Mouse (Mus musculus): ENCODE results near the gene Tenm3.

The Tenm3 gene

GRCm38 (mm10) chr8:48437523-48438207, 406.1 kb downstream of the Tenm3 start:
- DNase-seq, result no peak

GRCm38 (mm10) chr8:48425101-48425500, 418.6 kb downstream of the Tenm3 start:
- DNase-seq, result no peak

- DNase-seq, result no peak
Observed at GRCm38 (mm10) chr8:48417714-48418113, 426.0 kb downstream of the Tenm3 start.

- no peak for DNase-seq
Observed at GRCm38 (mm10) chr8:48410916-48411315, 432.8 kb downstream of the Tenm3 start.

DNA sequence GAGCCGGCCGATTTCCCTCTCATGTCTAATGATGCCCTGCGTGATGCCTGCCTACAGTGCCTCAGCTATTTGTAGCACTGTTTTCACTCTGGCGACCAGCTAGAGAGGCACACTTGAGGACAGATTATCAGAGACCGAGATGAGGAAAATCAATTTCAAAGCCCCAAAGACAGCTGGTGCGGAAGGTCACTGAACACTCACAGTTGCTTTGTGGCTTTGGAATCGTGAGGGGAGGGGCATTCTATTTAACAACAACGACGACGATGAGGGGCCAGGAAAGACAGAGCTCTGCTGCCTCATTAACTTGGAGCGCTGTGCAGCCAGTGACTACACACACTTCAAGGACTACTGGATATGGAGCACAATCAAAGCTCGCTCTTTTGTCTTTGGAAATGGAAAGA, 443.2 kb downstream of the Tenm3 start:
- no peak for DNase-seq

GRCm38 (mm10) chr8:48385833-48386232, 457.9 kb downstream of the Tenm3 start:
- DNase-seq, result no peak

DNA sequence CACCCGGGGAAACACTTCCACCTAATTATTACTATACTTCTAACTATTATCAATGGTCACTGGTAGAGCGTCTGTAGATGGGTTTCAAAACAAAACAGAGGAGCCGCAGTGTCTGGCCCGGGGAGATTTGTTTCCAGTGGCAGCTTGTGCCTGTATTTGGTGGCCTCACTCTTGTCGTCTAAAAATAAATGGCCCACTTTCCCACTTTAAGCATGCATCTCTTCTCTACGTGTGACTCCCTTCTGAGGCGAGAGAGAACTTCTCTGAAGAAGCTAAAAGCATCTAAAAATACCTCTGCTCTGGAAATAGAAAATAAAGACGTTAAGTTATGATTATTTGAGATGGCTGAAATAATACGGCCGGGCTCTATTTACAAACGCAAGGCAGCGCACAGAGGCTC, 463.7 kb downstream of the Tenm3 start:
- no peak for DNase-seq

DNA sequence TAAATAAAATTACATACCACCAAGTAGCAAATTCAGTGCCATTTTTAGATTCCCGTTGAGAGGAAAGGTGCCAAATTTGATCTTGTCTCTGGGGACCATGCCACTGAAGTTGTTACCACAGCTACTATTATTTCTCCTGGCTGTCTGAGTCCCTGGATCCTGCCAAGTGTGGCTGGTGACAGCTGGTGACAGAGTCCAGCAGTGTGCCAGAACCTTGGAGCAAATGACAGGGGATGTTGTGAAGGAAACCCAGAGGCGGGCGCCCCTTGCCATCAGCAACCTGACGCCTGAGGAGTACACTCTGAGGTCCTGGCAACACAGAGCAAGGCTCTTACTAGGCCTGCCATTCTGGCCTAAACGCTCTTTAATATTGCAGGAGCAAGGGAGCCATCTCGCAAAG, 467.0 kb downstream of the Tenm3 start:
- no peak for DNase-seq

GRCm38 (mm10) chr8:48375183-48375582, 468.6 kb downstream of the Tenm3 start:
- no peak for DNase-seq

DNA sequence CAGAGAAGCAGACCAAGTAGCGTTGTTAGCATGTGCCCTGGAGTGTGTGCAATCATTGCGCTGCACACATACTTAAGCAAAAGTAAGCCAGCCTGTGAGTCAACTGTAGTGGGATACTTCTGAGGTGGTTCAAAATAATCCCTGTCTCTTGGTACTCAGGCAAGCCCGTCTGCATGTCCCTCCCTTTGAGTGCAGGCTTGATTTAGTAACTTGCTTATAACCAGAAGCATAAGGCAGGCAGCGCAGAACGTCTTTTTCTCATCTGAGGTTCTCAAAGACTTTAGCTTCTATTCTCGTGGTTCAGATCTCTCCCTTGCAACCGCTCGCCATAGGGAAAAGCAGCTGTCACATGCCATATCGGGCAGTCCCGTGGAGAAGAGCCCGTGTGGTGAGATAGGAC, 470.3 kb downstream of the Tenm3 start:
- no peak for DNase-seq

DNA sequence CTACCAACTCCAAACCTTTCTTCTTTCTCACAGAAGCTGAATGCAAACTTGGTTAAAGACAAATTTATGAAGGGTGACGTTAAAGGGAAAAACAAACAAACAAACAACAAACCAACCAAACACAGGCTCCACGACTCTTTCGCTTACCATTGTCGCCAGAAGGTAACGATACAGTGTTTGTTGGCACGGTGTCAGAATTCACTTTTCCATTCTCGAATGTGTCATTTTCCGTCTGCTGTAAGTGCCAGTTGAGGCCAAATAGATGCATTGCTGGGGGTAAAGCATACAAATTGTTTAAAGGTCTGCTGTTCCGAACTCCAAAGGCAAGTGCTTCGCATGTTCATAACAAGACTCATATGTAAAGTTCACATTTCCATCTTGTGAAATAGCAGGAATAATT, 476.6 kb downstream of the Tenm3 start:
- DNase-seq, result no peak

DNA sequence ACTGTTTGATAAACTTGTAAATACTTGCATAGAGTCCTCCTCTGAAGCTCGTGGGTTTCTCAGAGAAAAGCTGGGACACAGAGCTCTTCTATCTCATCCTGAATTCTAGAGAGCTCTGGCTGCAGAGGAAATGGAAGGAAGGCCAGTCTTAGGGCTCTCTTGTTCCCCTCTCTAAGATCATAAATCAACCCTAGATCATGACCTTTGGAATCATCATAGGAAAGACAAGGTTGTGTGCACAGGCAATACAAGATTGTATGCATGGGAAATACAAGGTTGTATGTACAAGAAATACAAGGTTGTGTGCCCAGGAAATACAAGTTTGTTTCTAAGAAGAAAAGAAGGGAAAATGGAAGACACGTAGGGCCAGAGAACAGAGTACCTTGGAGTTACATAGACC, 486.9 kb downstream of the Tenm3 start:
- no peak for DNase-seq

- DNase-seq, result no peak
Observed at GRCm38 (mm10) chr8:48353458-48353857, 490.3 kb downstream of the Tenm3 start.

DNA sequence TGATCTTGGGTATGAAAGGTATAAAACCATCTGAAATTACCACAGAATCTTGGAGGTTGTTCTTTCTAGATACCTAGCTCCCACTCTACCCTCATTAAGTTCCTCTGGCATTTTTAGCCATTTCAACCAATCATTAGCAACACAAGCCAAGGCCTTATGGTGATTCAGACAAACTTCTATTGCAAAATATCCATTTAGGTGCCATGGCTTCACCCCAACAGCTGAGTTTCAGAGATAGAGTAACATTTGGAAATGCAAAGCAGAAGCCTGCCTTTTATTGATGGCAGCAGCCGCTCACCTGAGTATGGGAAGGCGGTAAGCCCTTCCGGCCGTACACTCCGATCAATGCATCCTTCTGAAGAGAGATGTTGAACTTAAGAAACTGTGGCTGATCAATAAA, 494.9 kb downstream of the Tenm3 start:
- no peak for DNase-seq

DNA sequence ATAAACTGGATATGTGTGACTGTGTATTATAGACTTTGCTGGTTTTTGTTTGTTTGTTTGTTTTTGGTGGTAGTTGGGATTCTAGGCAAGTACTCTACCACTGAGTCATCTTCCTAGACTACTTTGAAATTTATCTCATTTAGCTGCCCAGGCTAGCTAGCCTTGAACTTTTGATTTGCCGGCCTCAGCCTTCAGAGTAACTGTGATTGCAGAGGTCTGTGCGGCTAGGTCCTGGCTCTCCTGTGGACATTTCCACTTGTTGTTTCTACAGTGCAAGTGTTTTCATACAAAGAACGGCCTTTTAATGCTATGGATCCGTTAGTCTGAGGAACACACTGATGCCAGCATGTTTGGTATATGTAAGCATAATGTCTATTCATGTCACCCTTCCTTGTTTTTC, 495.4 kb downstream of the Tenm3 start:
- no peak for DNase-seq

- DNase-seq, result no peak
Observed at GRCm38 (mm10) chr8:48343067-48343420, 500.7 kb downstream of the Tenm3 start.

DNA sequence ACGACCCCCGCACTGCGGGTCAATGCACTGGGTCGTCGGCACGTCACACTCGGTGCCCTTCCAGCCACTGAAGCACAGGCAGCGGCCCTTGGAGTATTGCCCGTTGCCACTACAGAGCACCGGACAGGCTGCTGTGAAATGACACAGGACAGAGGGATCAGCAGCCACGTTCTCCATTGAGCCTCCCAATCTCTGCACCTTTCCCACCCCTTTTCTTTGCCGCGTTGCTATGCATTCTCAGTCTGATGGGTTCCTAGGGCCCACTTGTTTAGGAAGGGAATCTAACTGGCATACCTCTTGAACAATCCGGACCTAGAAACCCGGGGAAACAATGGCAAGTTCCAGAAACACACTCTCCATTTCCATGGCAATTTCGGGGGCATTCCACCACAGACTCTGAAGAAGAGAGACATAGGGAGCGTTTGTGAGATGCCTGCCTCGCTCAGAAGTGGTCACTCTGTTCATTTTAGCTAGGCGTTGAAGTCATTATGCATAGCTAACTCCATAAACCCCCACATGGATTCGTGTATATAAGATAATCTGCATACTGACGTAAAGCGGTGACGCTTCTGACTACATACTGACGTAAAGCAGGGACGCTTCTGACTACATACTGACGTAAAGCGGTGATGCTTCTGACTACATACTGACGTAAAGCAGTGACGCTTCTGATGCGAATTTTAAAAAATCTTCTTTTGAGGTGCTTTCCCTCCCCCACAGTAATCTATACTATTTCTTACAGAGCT, 501.3 kb downstream of the Tenm3 start:
- DNase-seq, result no peak

DNA sequence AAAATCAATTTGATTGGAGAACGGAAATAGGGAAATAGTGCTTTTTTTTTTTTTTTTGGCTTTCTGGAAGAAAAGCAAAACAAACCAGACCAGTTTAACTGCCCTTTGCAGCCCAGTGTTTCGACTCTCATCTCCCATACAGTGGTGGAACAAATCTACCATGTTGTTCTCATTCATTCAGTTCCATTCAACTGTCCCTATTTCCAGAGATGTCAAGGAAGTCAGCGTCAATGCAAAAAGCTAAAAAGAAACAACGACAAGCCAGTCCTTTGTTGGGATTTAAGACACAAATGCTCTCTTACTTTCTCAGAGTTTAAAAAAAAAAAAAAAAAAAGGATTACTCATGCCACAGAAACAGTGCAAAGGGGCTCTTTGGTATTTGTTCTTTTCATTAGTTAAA, 502.1 kb downstream of the Tenm3 start:
- no peak for DNase-seq

- DNase-seq, result no peak
Observed at GRCm38 (mm10) chr8:48341276-48341675, 502.5 kb downstream of the Tenm3 start.

GRCm38 (mm10) chr8:48322655-48323265, 521.0 kb downstream of the Tenm3 start:
- DNase-seq, result no peak

DNA sequence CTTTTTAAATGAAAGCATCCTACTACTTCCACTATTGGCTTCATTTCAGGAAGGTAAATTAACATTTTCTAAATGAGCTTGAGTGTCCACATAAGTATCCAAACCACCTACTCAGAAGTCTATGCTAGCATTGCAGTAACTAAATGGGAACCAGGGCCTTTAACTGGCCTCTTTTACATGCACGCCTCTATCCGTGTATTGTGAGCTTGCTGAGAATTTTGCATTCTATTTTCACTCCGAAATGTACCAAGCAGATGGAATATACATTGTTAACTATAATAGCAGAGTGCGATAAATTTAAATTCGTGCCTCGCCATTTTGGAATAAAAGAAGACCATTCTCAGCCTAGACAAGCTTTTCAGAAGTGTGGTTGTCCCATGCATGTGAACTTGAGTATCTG, 521.5 kb downstream of the Tenm3 start:
- DNase-seq, result no peak

GRCm38 (mm10) chr8:48319674-48320073, 524.1 kb downstream of the Tenm3 start:
- no peak for DNase-seq

DNA sequence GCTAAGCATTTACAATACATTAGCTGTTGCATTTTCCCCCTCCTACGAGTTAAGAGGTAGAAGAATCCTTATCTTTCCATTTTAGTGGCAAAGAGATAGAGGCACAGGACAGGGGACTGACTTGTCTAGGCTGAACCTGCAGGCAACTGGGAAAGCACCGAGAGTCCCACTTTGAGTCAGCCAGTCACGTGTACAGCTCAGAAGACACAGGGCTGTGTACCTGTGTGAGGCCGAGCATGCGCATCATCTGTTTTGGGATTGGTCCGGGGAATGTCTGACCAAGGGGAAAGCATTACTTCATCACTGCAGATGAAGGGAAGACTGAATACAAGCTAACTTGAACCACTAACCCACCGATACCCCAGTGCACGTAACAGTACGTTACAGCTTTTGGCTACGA, 526.3 kb downstream of the Tenm3 start:
- no peak for DNase-seq

- DNase-seq, result no peak
Observed at GRCm38 (mm10) chr8:48315605-48316004, 528.1 kb downstream of the Tenm3 start.

Measured in kidney, adult 8-10 months (tissue).